Mouse (Mus musculus) bone marrow, adult 2 months (tissue): ENCODE results near the gene Mtch1.

Source experiments
- CTCF ChIP-seq: fragments of 200-500 bp; IDR thresholded peaks from 2 replicates; pipeline ENCODE4 v1.5.1; 2011; ENCODE audit warnings: low read length, control low read depth; ENCODE audit not compliant: control insufficient read depth, insufficient read depth
- POLR2A ChIP-seq: fragments of 200-500 bp; IDR thresholded peaks from 2 replicates; pipeline ENCODE4 v1.6.1; 2011; ENCODE audit warnings: low read depth, mild to moderate bottlenecking, control low read depth, low read length, borderline replicate concordance; ENCODE audit not compliant: control insufficient read depth

GRCm38 (mm10) chr17:29311602-29312001 is 36.1 kb downstream of the Mtch1 start:
- TF ChIP-seq CTCF (no peak), POLR2A (no peak)
